Mouse (Mus musculus): ENCODE measurements around the gene Golga2. TPM values are rescaled to one million over a fixed set of nuclear protein-coding genes. Genes with fewer than 3 reads are reported as not detected.

Golga2 gene
- 10 to 100 TPM; 74.5 to 78.2 TPM for total RNA-seq (2021)

DNA sequence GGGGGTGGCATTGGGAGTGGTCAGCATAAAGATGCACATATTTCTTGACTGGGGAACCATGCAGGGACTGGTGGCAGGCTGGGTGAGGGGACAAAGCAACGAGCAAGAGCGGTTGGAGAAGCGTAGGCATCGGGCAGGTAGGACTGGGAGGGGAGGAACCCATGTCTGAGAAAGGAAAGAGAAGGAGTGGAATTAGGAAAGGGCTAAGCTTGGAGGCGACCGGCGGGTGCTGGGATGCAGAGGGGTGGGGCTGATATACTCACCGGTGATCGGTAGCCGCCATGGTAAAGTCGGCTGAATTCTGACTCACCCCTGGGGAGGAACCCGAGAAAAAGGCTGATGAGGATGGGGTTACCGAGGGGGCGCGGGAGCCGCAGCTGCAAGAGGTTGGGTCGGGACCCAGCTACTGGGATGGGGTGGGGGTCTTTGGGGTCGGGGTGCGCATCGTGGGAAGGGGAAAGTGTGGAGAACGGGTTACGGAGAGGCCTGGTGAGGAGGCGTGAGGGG is at the start of gene Golga2:
Gene Golga2 (plus strand): TSS at position 51 of the 507 bp plus-strand sequence.
- intact Hi-C loops (cut with DNase I) = no loop called here
- DNase-seq = no peak

DNA sequence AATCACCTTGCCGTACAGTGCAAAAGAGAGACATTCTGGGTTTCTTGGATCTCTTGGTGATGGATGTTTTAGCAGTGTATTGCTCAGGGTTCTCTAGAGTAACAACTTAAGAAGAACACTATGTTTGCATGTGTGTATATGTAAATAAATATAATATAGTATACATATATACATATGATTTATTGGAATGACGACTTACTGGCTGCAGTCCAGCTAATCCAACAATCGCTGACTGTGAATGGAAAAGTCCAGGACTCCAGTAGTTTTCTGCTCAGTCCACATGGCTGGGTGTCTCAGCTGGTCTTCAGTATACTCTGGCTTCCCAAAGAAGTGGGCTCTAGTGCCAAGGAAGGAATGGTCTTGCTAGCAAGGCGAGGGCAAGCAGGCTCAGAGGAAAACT is 49.6 kb upstream of the Golga2 start:
- DNase-seq = no peak
- intact Hi-C loops (cut with DNase I) = loop anchor here (2.0 to 5.0 kb wide), 2 partner anchors 21 to 100 kb away; no protein-coding TSS in a partner anchor

DNA sequence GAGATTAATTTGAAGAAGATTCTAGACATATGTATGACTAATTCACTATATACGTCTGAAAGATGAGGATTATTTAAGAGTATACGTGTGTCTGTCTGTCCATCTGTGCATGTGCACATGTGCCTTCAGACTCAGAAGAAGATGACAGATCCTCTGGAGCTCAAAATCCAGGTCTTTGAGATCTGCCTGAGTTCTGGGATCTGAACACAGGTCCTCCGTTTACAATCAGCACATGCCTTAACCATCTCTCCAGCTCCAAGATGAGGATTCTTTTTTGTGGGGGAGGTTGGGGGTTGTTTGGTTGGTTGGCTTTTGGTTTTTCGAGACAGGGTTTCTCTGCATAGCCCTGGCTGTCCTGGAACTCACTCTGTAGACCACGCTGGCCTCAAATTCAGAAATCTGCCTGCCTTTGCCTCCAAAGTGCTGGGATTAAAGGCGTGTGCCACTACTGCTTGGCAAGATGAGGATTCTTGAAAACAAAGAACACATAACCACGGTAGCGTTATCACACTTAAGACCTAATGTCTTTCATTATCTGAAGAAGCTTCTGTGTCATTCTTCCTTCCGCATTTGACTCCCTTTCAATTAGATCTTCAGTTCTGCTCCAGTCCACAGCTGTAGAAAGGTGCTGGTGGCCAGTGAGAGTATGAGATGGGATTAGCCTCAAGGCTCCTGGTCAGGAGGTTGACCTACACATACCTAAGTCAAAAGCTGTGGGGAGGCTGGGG is 48.3 kb upstream of the Golga2 start:
- DNase-seq = no peak
- intact Hi-C loops (cut with DNase I) = loop anchor here (5.0 kb wide), 1 partner anchor 102 kb away; no protein-coding TSS in a partner anchor

DNA sequence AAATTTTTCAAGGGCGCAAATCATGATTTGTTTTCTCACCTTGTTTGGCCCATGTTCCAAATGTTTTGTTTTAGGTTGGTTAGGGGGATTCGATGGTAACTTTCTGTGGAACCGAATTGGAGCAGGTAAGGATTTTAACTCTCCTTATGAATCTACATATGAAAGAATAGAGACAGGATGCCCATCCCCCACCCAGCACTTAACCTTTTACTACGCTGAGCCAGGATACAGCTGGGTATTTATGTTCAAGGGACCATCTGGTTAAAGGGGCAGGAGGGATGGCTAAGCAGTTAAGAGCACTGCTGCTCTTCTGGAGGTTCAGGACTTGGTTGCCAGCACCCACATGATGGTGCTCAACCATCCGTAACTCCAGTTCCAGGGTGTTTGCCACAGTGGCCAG is 46.6 kb upstream of the Golga2 start:
- no peak for DNase-seq
- intact Hi-C loops (cut with DNase I) = no loop called here

DNA sequence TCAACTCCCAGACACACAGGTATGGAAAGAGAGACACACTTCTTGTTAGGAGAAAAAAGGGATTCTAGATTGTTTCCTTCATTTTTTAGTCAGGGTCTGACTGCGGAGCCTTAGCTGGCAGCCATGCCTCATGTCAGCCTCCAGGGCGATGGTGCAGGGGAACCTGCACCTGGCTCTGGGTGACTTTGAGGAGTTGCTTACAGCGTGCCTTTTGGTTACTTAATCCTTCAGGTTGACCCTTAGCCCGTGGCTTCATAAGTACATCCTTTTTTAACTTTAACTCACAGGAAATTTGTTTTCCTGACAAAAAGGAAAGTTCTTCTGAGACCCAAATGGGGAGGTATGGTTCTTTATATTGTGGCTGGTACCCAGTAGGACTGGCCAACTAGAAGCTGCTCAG is 44.2 kb upstream of the Golga2 start:
- intact Hi-C loops (cut with DNase I) = no loop called here
- DNase-seq = no peak

DNA sequence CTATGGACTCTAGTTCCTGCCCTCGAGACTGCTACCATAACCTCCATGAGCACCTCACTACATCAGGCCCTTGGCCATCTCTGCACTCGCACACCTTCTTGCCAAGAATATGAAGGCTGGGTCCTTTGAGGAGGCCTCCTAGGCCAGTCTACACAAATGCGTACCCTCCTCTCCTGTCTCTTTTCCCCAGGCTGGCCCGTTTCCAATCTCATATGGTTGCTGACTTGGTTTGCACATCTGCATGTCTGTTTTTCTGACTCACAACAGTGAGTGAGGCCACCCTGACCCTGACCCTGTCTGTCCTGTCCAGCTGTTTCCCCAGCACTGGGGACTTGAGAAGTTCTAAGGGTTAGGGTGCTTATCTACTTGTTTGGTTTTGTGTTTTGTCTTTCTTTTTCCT is 40.4 kb upstream of the Golga2 start:
- intact Hi-C loops (cut with DNase I) = no loop called here
- no peak for DNase-seq

DNA sequence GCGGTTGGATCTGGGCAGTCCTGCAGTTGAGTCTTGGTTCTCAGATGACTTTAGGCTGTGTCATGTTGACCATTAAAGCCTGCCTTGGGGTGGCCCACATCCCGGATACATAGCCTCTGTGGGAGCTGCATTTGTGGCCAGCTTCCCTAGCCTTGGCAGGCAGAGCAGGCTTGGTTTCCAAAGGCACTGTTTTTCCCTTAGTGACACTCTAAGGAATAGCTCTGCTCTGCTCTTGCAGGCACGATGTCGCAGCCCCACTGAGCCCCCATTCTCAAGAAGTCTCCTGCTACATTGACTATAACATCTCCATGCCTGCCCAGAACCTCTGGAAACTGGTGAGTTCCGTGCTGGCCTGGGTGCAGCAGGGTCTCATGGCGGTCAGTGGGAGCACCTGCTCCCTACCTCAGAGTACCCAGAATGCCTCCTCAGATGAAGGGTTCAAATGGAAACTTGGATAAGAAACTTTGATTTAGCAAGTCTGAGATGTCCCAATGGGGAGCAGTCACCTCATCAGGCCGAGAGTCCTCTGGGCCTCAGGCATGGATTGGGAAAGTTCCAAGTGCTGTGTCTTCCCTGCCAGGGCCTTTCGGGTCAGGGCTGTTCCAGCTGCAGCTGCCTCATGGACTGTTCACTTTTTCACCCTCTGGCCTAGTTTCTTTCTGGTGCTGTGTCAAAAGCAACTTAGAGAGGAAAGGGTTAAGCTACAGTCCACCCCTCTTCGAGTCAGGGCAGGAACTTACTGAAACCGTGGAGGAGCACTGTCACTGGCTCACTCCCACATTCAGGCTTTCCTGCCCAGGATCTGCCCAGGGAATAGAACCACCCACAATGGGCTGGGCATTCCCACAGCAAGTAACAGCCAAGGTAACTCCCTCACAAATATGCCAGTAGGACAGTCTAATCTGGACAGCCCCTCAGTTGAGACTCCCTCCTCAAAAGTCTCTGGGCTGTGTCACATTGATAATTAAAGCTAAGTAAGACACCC is 38.5 kb upstream of the Golga2 start:
- DNase-seq = peak in 1 of 2 experiments; percentile 29

DNA sequence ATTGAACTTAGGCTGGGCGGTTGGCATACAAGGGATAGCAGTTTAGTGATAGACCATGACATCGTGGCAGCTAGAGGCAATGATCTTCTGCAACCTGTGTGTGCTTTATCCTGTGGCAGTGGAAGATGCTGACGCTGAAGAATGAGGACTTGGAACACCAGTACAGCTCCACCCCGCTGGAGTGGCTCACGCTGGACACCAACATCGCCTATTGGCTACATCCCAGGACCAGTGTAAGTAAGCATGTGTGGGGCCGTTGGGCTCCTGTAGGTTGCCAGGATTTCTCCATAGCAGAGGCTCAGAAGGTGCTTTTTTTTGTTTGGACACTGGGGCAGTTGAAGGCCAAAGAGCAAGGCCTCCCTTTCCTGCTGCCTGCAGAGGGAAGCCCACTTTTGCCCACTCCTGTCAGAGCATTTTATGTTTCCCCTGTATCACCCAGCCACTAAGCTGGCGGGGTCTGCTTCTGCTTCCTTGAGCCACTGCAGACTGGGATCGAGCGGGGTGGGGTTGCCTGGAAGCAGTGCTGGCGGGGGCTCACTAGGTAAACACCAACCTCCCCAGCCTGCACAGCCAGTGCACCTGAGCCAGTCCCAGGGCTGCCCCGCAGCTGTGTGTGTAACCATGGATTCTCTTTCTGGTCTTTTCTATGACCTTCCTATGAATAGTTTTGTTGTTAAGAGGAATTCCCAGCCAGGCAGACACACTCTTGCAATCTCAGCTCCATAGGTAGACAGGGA is 35.2 kb upstream of the Golga2 start:
- intact Hi-C loops (cut with DNase I) = no loop called here
- DNase-seq = no peak

More for the DNA sequence above, 38.5 kb upstream of the Golga2 start:
- intact Hi-C loops (cut with DNase I) = no loop called here

DNA sequence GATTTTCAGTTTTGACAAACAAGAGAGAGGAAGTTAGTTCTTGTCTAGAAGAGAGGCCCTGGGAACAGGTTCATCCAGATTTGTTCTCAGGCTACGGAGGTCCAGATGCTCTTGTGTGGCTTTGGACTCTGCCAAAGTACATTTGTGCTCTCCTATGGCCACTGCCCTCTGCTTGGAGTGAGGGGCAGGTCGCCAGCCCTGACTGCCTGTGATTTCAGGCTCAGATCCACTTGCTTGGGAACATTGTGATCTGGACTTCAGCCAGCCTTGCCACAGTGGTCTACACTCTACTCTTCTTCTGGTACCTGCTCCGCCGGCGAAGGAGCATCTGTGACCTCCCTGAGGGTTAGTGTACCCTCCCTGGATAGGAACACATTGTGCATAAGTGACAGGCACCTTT is 34.5 kb upstream of the Golga2 start:
- intact Hi-C loops (cut with DNase I) = no loop called here
- peak in 1 of 2 experiments; percentile 16 for DNase-seq

DNA sequence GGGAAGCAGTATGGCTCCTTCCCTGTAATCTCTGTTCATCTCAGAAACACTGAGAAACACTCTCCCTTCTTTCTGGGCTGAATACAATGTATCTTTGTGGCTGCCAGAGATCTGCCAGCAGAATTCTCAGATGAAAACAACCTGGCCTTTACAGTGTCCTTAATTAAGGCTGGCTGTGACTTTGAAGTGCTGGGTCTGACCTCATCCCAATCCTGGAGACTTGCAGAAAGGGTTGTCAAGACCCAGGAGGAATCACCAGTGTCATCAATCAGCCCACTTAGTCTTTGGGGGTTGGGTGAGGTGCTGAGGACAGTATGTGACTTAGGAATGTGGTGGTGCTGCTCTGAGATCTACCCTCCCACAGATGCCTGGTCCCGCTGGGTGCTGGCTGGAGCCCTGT is 33.8 kb upstream of the Golga2 start:
- intact Hi-C loops (cut with DNase I) = no loop called here
- no peak for DNase-seq

DNA sequence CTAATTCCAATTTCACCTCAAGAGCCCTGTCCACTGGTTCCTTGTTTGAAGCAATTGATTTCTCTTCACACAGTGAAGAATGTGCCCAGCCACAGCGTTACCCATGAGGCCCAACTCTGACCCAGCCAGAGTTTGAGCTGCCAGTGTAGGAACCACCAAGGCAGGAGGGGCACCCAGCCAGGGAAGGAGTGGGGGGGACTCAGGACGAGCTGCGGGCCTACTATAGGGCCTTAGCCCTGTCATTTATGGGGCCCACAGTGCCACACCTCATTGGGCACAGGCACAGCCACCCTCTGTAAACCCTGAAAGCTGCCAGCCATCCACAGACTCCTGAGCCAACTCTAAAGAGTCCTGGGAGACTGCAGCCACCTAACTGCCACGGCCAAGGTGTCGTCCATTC is 32.6 kb upstream of the Golga2 start:
- DNase-seq = no peak
- intact Hi-C loops (cut with DNase I) = no loop called here

DNA sequence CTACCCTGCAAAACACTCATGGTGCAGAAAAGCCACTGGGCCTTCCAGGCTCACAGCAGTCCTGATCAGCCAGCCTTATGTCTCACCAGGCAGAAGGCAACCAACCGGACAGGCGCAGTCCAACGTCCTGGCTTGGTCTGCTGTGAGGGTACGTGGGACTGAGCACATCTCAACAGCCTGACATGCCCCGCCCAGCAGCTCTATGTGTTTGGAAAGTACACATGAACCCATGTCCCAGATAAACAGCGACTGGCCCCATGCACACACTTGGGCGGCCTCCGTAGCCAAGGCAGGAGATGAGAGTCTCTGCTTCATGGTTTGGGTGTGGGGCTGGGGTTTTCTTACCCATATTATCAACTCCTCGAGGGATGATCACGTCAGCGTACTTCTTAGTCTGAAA is 30.9 kb upstream of the Golga2 start:
- DNase-seq = no peak
- intact Hi-C loops (cut with DNase I) = no loop called here

DNA sequence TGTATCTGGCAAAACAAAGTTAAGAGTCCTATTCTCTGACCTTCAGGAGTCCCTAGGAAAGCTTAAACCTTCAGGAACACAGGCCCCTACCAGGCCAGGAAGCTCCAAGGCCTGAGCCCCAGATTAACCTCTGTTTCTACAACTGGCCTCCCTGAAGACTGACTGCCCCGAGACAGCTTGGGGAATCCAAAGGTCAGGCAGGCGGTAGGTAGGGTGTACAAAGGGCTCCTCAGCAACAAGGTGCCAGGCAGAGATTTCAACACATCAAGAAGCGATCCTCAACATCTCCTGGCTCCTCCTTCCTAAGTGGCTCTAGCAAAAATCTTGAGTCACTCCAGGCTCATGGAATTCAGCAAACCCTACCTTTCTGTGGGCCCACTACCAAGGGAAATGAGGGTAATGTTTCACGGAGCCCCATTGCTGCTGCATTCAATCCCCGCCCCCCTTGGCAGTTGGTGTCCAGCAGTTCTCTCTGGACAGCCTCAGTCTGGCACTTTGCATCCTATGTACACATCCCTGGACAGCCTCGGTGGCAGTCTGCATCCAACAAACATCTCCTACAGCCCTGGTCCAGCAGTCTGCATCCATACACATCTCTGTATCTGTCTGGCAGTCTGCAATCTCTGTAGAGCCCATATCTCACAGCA is 28.2 kb upstream of the Golga2 start:
- intact Hi-C loops (cut with DNase I) = loop anchor here (2.0 kb wide), 1 partner anchor 22 kb away; the partner anchor contains the start of gene Pomt1
- DNase-seq = no peak

DNA sequence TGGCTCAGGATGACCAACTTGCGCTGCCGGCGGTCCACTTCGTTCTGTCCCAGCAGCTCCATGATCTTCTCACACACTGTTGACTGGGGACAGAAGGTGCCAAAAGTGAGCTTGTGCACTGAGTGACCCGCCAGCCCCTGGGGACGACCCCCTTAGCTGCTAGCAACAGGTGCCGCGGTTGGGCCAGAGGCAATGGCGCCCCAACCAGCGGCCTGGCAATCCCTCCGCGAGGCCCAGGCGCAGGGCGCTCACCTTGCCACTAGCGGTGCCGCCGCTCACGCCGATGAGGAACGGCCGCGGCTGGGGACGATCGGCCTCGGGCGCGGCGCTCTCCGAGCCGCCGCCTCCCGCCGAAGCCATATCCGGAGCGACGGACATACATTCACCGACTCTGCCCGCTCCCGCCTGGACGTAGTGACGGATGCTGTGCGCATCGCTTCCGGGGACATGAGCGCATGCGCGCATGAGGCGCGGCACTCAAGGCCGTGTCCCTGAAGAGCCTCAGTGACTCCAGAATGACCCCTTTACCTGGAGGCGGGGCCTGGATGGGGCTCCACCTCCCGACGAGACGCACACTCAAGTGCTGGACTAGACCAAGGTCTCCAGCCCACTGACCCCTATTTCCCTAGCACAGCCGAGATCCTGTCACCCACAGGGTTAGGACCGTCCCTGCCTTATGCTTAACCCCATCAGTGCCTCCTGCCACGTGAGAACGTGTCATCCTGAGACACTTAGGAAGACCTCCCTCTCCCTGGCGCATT is 27.3 kb upstream of the Golga2 start, which contains the start of gene Uck1:
Gene Uck1 (minus strand): TSS at position 503 of the 761 bp plus-strand sequence.
- peak; percentile 85 to 88 for DNase-seq
- intact Hi-C loops (cut with DNase I) = loop anchor here (2.0 kb wide), 2 partner anchors 23 kb away; partner anchors contain the start of gene Pomt1

DNA sequence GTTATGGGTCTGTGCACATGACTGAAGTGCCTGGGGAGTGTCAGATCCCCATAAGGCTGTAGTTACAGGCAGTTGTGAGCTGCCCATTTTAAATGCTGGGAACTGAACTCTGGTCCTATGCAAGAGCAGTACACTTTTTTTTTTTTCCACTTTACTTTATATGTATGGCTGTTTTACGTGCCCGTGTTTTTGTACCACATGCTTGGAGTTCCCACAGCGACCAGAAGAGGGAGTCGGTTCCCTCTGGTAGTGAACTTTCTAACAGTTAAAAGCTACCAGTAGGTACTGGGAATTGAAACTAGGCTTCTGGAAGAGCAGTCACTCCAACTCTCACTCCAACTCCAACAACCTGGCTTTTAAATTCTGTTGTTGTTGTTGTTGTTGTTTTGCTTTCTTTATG is 26.5 kb upstream of the Golga2 start:
- intact Hi-C loops (cut with DNase I) = loop anchor here (2.0 kb wide), 1 partner anchor 22 kb away; no protein-coding TSS in a partner anchor
- peak; percentile 36 to 47 for DNase-seq

DNA sequence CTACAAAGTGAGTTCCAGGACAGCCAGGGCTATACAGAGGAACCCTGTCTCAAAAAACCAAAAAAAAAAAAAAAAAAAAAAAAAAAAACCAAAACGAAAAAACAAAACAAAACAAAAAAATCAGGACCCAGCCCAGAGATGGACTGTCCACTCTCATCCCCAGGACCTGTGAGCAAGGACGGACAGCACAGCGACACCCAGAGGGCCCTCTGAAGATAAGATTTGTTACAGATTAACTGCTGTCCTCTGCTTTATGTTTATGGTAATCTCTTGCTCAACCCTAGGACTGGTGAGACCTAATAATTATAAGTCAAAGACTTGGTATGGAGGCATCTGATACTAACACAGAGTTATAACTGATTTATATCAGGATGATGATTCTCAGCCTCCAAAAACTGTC is 11.4 kb upstream of the Golga2 start:
- intact Hi-C loops (cut with DNase I) = no loop called here
- no peak for DNase-seq

DNA sequence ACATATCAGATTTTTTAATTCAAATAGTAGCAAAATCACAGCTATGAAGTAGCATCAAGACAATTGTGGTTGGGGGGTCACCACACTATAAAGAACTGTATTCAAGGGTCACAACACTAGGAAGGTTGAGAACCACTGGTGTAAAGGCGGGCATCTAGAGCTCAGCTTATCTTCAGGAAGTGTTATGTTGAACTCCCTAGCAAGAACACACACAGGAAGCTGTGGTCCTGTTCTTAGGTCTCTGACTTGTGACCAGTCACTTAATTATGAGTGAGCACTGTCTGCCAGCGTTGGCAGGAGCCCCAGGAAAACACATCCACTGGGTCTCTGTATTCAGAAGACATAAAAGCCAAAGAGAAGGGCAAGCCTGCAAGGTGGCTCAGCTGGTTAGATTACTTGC is 4.9 kb upstream of the Golga2 start:
- intact Hi-C loops (cut with DNase I) = loop anchor here (2.0 kb wide), 1 partner anchor 21 kb away; the partner anchor contains the start of gene Uck1
- DNase-seq = no peak

DNA sequence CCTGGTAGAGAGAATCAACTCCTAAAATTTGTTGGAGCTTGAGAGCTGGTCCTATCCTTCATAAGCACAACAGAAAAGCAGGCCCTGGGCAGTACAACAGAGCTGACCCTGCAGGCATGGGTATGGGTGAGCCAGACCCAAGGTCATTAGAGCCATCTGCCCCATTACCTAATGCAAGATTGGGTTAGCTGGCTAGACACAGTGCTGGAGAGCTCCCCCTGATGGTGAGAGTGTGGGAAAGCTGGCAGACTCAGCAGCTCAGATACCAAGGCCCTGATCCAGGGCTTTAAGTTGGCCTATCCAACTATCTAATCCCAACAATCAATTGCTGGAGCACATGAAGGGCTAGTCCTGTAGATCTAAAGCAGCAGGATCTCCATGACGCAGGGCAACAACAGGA is 4.5 kb upstream of the Golga2 start:
- peak; percentile 49 to 50 for DNase-seq
- intact Hi-C loops (cut with DNase I) = loop anchor here (2.0 kb wide), 1 partner anchor 22 kb away; the partner anchor contains the start of gene Uck1

DNA sequence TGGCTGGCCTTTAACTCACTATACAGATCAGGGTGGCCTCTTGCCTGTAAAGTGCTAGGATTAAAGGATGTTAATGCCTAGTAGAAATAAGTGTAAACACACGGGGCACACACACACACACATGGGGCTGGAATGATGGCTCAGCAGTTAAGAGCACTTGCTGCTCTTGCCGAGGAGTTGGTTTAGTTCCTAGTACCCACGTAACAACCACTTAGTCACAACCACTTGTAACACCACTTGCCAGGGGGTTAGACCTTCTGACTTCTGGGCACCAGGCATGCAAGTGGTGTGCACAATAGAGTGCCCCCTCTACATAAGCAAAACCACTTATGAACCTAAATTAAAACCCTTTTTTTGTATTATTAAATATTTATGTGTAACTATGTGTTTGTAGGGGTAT is 3.2 kb upstream of the Golga2 start:
- DNase-seq = no peak
- intact Hi-C loops (cut with DNase I) = loop anchor here (2.0 kb wide), 1 partner anchor 23 kb away; the partner anchor contains the start of gene Uck1

Data from heart, postnatal 36 days (tissue).